Mouse (Mus musculus) hindbrain, embryonic 13.5 days (tissue): ENCODE data around the gene Tbx3. TPM values are rescaled to one million over a fixed set of nuclear protein-coding genes. Genes with fewer than 3 reads are reported as not detected.

Experiments
- ATAC-seq: fragments of 200-750 bp; cut with Nextera tagmentation; 2 replicates; pipeline ENCODE4 v1.8.0; 2017; ENCODE audit warnings: moderate TSS enrichment; ENCODE audit not compliant: low FRiP score
- H3K27ac ChIP-seq: fragments of 300-500 bp; sonication (generic); 2 replicates; pipeline ENCODE4 v1.5.1; 2015; ENCODE audit warnings: inconsistent platforms, mild to moderate bottlenecking, moderate library complexity
- H3K27me3 ChIP-seq: fragments of 300-500 bp; sonication (generic); 2 replicates; pipeline ENCODE4 v1.6.1; 2015; ENCODE audit warnings: mild to moderate bottlenecking, inconsistent platforms
- H3K36me3 ChIP-seq: fragments of 300-500 bp; sonication (generic); 2 replicates; pipeline ENCODE4 v1.6.1; 2015; ENCODE audit warnings: mild to moderate bottlenecking, inconsistent platforms
- H3K4me1 ChIP-seq: fragments of 300-500 bp; sonication (generic); replicated peaks from 2 replicates; pipeline ENCODE4 v1.6.1; 2015; ENCODE audit warnings: inconsistent platforms
- H3K4me2 ChIP-seq: fragments of 300-500 bp; sonication (generic); 2 replicates; pipeline ENCODE4 v1.6.1; 2015; ENCODE audit warnings: inconsistent platforms, mild to moderate bottlenecking, moderate library complexity
- H3K4me3 ChIP-seq: fragments of 300-500 bp; sonication (generic); 2 replicates; pipeline ENCODE4 v1.5.1; 2015; ENCODE audit warnings: mild to moderate bottlenecking, inconsistent platforms
- H3K9ac ChIP-seq: fragments of 300-500 bp; sonication (generic); 2 replicates; pipeline ENCODE4 v1.6.1; 2015; ENCODE audit warnings: mild to moderate bottlenecking, inconsistent platforms
- H3K9me3 ChIP-seq: fragments of 300-500 bp; sonication (generic); 2 replicates; pipeline ENCODE4 v1.6.1; 2016; ENCODE audit warnings: inconsistent platforms
- WGBS: fragments of 180-500 bp; shearing (Covaris S2); methylation state at CpG from one replicate; pipeline ENCODE4 v1.1.7; 2015; 5-methylcytosine and 5-hydroxymethylcytosine counted together
- polyA plus RNA-seq: library from polyadenylated mRNA; unstranded; fragments of >200 nt; fragmentation: Nextera tagmentation; extraction: Ambion mirVana; gene quantifications from 2 replicates; pipeline ENCODE4 v1.2.1, GENCODE M21; 2015

The Tbx3 gene
- polyA plus RNA-seq, 1 experiment from 2014 or later = 6.0 TPM

GRCm38 (mm10) chr5:119646965-119647364, 23.5 kb upstream of the Tbx3 start:
- H3K4me3 ChIP-seq = no peak overlapping the region
- H3K4me2 ChIP-seq = no peak overlapping the region
- WGBS = 64% methylated on average over 2 of the region's 2 CpGs
- H3K36me3 ChIP-seq = no peaks in the 10 kb centered on the region
- H3K27ac ChIP-seq = no peak overlapping the region
- peaks cover under 1% of the 10 kb centered on the region; the same call in 1 of the 2 replicates for H3K4me1 ChIP-seq
- H3K27me3 ChIP-seq = peaks cover 69% of the 10 kb centered on the region
- no peak overlapping the region for H3K9ac ChIP-seq
- no peak for ATAC-seq
- no peaks in the 10 kb centered on the region for H3K9me3 ChIP-seq

- Histone ChIP-seq H3K9me3 (no peaks in the 10 kb centered on the region), H3K27me3 (peaks cover 89% of the 10 kb centered on the region), H3K9ac (no peak overlapping the region), H3K27ac (no peak overlapping the region), H3K36me3 (no peaks in the 10 kb centered on the region), H3K4me2 (no peak overlapping the region), H3K4me1 (no peaks in the 10 kb centered on the region), H3K4me3 (no peak overlapping the region)
- ATAC-seq = no peak
- WGBS = 31% methylated on average over 13 of the region's 13 CpGs
Observed at GRCm38 (mm10) chr5:119651135-119651965, 19.1 kb upstream of the Tbx3 start.

GRCm38 (mm10) chr5:119656354-119656753, 14.1 kb upstream of the Tbx3 start:
- no peaks in the 10 kb centered on the region for H3K36me3 ChIP-seq
- no peak overlapping the region for H3K4me2 ChIP-seq
- peaks cover 99% of the 10 kb centered on the region for H3K27me3 ChIP-seq
- peaks cover 5% of the 10 kb centered on the region; the same call in 1 of the 2 replicates for H3K4me1 ChIP-seq
- no peak overlapping the region for H3K4me3 ChIP-seq
- no peak overlapping the region for H3K9ac ChIP-seq
- 5% methylated on average over 7 of the region's 7 CpGs for WGBS
- ATAC-seq = no peak
- no peaks in the 10 kb centered on the region for H3K9me3 ChIP-seq
- no peak overlapping the region for H3K27ac ChIP-seq

- Histone ChIP-seq H3K9me3 (no peaks in the 10 kb centered on the region), H3K27me3 (peaks cover 99% of the 10 kb centered on the region), H3K4me3 (no peak overlapping the region), H3K4me2 (no peak overlapping the region), H3K36me3 (no peaks in the 10 kb centered on the region), H3K27ac (no peak overlapping the region), H3K4me1 (peaks cover 5% of the 10 kb centered on the region; the same call in 1 of the 2 replicates), H3K9ac (no peak overlapping the region)
- no peak for ATAC-seq
- 1% methylated on average over 20 of the region's 21 CpGs for WGBS
Observed at GRCm38 (mm10) chr5:119656856-119657255, 13.6 kb upstream of the Tbx3 start.

GRCm38 (mm10) chr5:119657362-119657761, 13.1 kb upstream of the Tbx3 start:
- Histone ChIP-seq H3K4me1 (peaks cover 5% of the 10 kb centered on the region; the same call in 1 of the 2 replicates), H3K36me3 (no peaks in the 10 kb centered on the region), H3K4me3 (no peak overlapping the region), H3K4me2 (no peak overlapping the region), H3K9ac (no peak overlapping the region), H3K27me3 (peaks cover 99% of the 10 kb centered on the region), H3K9me3 (no peaks in the 10 kb centered on the region), H3K27ac (no peak overlapping the region)
- no peak for ATAC-seq
- WGBS = under 1% methylated on average over 6 of the region's 6 CpGs

- H3K4me3 ChIP-seq = no peak overlapping the region
Observed at GRCm38 (mm10) chr5:119657804-119658203, 12.7 kb upstream of the Tbx3 start.

GRCm38 (mm10) chr5:119658396-119658795, 12.1 kb upstream of the Tbx3 start:
- Histone ChIP-seq H3K36me3 (no peaks in the 10 kb centered on the region), H3K4me3 (no peak overlapping the region), H3K4me2 (no peak overlapping the region), H3K9me3 (no peaks in the 10 kb centered on the region), H3K27me3 (peaks cover 100% of the 10 kb centered on the region), H3K27ac (no peak overlapping the region), H3K4me1 (peaks cover 5% of the 10 kb centered on the region; the same call in 1 of the 2 replicates), H3K9ac (no peak overlapping the region)
- no peak for ATAC-seq
- 2% methylated on average over 5 of the region's 5 CpGs for WGBS

More at GRCm38 (mm10) chr5:119657804-119658203, 12.7 kb upstream of the Tbx3 start:
- ATAC-seq = no peak
- Histone ChIP-seq H3K9ac (no peak overlapping the region), H3K36me3 (no peaks in the 10 kb centered on the region), H3K4me2 (no peak overlapping the region), H3K9me3 (no peaks in the 10 kb centered on the region), H3K4me1 (peaks cover 5% of the 10 kb centered on the region; the same call in 1 of the 2 replicates), H3K27ac (no peak overlapping the region), H3K27me3 (peaks cover 99% of the 10 kb centered on the region)
- WGBS = 4% methylated on average over 6 of the region's 6 CpGs

GRCm38 (mm10) chr5:119659041-119659440, 11.4 kb upstream of the Tbx3 start:
- no peak overlapping the region for H3K27ac ChIP-seq
- 3% methylated on average over 3 of the region's 3 CpGs for WGBS
- ATAC-seq = no peak
- H3K4me1 ChIP-seq = peaks cover 5% of the 10 kb centered on the region; the same call in 1 of the 2 replicates
- no peak overlapping the region for H3K4me3 ChIP-seq
- no peaks in the 10 kb centered on the region for H3K36me3 ChIP-seq
- H3K27me3 ChIP-seq = peaks cover 100% of the 10 kb centered on the region
- H3K4me2 ChIP-seq = no peak overlapping the region
- H3K9ac ChIP-seq = no peak overlapping the region
- no peaks in the 10 kb centered on the region for H3K9me3 ChIP-seq

- Histone ChIP-seq H3K4me2 (no peak overlapping the region), H3K4me1 (peaks cover 5% of the 10 kb centered on the region; the same call in 1 of the 2 replicates), H3K9me3 (no peaks in the 10 kb centered on the region), H3K9ac (no peak overlapping the region), H3K27me3 (peaks cover 100% of the 10 kb centered on the region), H3K4me3 (no peak overlapping the region), H3K27ac (no peak overlapping the region), H3K36me3 (no peaks in the 10 kb centered on the region)
- WGBS = 2% methylated on average over 25 of the region's 25 CpGs
- ATAC-seq = no peak
Observed at GRCm38 (mm10) chr5:119660526-119661410, 9.7 kb upstream of the Tbx3 start.

- no peak overlapping the region for H3K9ac ChIP-seq
- H3K4me3 ChIP-seq = no peak overlapping the region
- no peak for ATAC-seq
- H3K4me2 ChIP-seq = no peak overlapping the region
- peaks cover 100% of the 10 kb centered on the region for H3K27me3 ChIP-seq
- 1% methylated on average over 11 of the region's 11 CpGs for WGBS
- H3K4me1 ChIP-seq = peaks cover 5% of the 10 kb centered on the region; the same call in 1 of the 2 replicates
- no peaks in the 10 kb centered on the region for H3K9me3 ChIP-seq
- no peaks in the 10 kb centered on the region for H3K36me3 ChIP-seq
- no peak overlapping the region for H3K27ac ChIP-seq
Observed at GRCm38 (mm10) chr5:119661474-119661873, 9.0 kb upstream of the Tbx3 start.

GRCm38 (mm10) chr5:119662326-119662725, 8.1 kb upstream of the Tbx3 start:
- no peak overlapping the region for H3K27ac ChIP-seq
- 2% methylated on average over 13 of the region's 13 CpGs for WGBS
- H3K4me1 ChIP-seq = no peaks in the 10 kb centered on the region
- H3K36me3 ChIP-seq = no peaks in the 10 kb centered on the region
- no peaks in the 10 kb centered on the region for H3K9me3 ChIP-seq
- no peak for ATAC-seq
- peaks cover 100% of the 10 kb centered on the region for H3K27me3 ChIP-seq
- no peak overlapping the region for H3K9ac ChIP-seq
- H3K4me2 ChIP-seq = no peak overlapping the region
- no peak overlapping the region for H3K4me3 ChIP-seq

GRCm38 (mm10) chr5:119662731-119663130, 7.7 kb upstream of the Tbx3 start:
- no peak overlapping the region for H3K27ac ChIP-seq
- H3K9me3 ChIP-seq = no peaks in the 10 kb centered on the region
- no peak overlapping the region for H3K4me2 ChIP-seq
- H3K27me3 ChIP-seq = peaks cover 100% of the 10 kb centered on the region
- no peak overlapping the region for H3K4me3 ChIP-seq
- no peaks in the 10 kb centered on the region for H3K4me1 ChIP-seq
- under 1% methylated on average over 12 of the region's 12 CpGs for WGBS
- H3K9ac ChIP-seq = no peak overlapping the region
- no peaks in the 10 kb centered on the region for H3K36me3 ChIP-seq
- no peak for ATAC-seq
